Mouse (Mus musculus) gastrocnemius, postnatal 10 days (tissue): ENCODE measurements at regions not wholly inside any gene's neighbourhood (a gene's known extent, or its start where the extent isn't known, plus 50 kb on each side); places are given as distances from the start of the nearest gene placed in this dataset.
"Not testable (repeated sequence)": the region's sequence is repeated elsewhere in the genome, so short reads cannot be mapped to it uniquely, and the experiment has no call there.

ENCODE experiments used
- DNase-seq: peaks from one replicate; pipeline ENCODE4 v3.0.0; 2021; ENCODE audit warnings: mixed read lengths

DNA sequence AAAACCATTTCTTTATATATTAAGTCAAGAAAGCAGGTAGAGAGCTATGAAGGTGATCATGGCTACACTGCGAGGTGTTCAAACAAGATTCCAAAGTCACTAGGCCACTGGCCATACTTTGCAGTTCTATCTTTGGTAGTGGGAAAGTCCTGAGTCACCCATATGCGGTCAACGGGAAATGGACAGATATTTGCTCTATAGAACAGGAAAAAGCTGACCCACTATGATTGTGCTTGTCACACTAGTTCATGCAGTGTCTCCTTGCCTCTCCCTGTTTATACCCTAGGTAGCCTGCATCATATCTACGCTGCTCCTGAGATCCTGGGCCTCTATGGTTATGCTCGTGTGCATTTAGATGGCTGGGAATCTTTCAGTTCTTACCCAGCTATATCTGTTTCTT, 188.9 kb upstream of the Pfkp start:
- no peak for DNase-seq

DNA sequence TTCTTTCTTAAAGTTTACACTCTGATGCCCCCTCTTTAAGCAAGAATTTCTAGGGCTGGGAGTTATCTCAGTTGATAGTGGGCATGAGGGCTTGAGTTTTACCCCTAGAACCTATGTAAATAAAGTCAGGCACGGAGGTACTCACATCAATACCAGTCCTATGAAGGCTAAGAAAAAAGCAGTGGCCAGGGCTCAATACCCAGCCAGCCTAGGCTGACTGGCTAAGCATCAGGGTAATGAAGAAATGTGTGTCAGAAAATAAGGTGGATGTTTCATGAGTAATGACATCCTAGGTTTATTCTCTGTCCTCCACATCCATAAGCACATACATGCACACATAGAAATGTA, 188.5 kb upstream of the Pfkp start:
- no peak for DNase-seq

DNA sequence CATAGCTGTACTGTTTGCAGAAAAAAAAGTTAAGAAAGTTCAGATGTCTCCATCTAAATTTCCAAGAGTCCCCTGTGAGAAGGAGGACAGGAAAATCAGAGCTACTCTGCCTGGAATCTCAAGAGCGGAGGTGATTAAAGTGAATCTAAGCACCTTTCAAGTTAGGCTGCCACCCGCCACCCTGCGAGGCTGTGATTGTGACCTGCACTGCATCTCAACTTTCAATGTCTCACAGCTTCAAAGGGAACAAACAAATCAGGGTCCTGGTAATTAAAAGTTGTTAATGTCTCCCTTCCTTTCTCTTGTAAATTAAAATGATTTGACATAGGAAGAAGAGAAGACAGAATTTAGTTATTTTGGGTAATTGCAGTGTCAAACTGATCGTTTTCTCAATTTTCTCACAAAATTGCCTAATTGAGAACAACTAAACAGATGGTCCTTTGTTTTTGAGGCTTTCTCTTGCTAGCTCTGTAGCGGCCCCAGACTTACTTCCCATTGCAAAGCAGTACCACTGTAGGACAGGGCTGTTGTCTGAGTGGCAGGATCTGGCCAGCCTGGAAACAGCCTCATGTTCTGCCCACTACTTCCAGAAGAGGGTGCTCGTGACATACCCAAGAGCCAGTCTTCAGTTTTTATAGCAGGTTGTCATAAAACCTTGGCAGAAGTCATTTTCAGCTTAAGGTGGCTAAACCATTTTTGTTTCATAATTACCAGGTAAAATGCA, 187.9 kb upstream of the Pfkp start:
- DNase-seq: peak; percentile 5

DNA sequence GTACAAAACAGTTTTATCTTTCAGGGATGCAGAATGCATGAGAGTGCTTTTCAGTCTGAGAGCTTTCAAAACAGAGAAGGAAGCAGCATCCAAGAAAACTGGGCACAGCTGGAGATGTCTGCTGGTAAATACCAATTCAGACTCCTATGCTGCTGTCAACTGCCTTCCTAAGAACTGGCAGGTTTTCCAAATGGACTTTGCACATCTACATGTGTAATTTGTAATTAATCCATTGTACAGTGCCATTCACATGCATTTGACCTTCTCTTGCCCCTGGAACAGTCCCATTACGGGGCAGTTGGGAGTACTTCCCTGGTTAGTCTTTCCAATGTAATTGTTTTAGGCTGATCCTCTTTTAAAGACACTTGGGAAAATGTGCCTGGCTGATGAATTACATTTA, 181.3 kb upstream of the Pfkp start:
- no peak for DNase-seq

DNA sequence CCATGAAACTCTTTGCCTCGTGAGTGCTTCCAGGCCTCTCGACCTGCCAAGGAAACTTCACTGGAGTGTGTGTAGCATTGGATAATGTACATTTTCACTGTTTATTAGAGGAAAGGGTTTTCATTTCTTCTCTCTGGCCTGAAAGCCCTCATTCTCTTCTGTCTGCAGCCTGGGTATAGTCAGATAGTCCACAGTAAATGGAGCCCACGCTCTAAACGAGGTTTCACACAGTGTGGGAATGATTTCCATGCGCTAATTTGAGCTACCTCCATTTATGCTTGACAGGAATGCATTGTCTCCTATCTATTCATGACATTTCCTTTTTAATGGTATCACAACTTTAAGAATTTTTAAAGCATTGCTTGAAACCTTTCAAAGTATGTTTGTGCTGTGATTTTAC, 180.8 kb upstream of the Pfkp start:
- DNase-seq: no peak

DNA sequence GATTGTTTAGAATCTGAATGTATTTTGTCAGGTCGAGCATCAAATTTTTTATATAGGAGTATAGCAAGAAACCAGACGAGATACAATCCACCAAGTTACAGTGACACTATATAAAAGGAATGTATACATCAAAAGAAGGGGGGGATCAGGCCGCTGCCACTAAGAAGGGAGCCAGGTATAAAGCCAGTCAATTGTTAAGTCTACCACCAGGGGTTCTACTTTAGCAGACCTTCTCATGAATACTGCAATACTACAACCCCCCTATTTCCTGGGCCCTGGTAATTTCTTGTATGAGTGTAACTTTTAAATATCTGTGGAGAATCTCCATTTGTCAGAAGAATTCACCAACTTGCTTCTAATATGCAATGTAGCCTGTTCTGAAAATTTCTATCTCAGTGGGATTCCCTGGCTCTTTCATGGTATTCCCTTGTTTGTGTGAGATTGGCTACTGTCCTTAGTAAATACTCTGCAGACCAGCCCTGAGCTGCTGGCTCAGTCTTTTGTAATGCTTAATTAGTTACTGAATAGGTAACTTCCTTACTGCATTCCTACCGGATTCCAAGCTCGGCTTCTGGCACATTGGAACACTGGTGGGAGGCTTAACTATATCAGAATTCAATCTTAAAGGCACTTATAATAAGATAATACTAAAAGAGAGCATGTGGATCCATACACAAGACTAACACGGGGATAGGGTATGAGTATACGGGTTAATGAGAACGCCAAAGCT, 180.2 kb upstream of the Pfkp start:
- not testable (repeated sequence) for DNase-seq

DNA sequence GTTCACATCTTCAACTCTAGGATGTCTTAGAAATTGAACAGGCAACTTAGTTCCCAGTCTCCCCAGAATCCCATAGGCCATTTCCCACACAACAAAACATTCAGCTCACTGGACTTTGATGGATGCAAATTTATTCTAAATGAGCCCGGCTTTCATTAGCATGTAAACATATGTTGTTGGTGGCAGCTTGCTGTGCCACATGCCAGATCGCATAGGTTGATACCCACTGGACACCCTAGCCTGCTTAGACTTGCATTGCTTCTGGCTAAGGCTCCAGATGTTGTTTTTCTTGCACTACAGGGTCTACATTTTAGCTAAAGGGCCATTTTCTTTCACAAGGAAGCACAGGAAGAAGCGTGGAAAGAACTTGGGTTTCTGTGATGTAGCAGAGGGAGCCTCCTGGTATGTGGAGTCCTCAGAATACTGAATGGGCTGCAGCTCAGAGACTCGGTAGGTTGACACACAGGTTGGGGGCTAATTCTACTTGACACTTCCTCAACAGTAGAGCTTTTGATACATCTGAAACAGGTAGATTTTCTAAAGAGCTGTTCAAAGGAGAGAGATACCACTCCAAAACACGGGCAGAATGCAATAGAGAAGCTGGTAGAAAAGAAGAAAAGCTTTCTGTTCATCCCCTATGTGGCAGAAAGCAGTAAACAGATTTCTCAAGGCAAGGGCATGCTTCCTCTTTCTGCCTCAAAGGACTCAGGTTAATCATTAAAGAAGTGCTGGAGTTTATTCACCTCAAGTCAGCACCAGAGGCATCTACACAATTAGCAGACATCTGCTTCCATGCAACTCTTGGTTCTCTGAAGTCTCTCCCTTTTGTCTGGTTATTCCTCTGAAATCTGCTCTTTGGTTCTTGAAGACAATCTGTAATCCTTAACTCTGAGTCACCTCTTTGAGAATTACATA, 153.9 kb upstream of the Pfkp start:
- no peak for DNase-seq

DNA sequence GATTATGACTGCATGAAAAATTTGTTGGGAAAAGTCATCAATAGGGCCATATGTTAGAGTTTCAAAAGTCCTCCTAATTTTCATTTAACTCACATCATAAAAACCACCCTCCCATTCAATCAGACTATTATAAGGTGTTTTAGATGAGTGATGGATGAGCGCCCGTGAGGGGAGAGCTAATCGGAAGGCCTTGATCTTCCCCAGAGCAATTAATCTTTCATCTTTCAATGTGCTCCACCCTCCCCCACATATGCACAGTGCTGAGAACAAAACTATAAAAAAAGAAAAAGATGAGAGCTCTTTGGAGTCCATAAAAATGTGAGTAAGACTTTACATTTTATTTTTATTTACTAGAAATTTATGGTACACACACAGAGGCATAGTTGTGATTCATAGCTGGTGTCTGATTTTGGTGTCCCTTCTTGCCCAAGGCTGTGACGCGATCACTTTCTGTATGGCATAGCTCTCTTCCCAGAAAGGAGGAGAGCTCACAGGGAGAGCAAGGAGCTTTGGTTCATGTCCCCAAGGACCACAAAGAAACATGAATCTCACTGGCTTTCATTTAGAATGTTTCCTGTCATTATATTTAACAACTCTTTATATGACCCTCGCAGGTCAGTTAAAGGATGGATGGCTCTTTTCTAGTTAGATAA, 119.5 kb upstream of the Pfkp start:
- DNase-seq: no peak

DNA sequence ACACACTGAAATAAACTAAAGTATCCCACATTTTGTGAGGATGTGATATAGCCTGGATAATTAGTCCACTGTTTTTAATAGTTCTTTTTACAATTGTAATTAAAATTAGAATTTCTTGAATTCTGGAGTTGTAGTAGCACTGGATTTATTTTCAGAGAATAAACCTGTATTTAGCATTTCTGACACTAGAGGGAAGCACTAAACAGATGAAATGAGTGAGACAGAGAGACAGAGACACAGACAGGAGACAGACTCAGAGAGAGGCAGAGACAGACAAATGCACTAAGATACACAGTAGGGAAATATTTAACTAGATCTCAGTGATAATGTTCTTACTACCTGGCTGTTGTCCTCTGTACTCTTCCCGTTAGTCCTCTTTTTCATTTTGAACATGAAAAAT, 108.6 kb upstream of the Pfkp start:
- no peak for DNase-seq

DNA sequence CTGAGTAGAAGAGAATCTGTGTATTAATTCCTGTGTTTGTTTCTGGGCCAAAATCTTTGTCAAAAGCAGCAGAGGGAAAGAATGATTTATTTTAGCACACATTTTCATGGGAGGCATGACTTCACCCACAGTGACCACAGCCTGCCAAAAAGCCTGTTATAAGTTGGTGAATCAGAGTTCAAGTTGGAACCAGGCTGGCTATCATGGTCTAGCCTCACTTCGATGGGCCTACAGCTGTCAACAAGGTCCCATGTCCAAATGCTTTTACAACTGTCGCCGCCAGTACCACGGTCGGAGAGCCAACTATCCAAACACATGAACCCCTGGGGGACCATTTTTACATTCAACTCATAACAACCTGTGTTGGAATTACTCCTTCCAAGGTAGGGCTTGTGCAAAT, 103.0 kb upstream of the Pfkp start:
- DNase-seq: no peak

DNA sequence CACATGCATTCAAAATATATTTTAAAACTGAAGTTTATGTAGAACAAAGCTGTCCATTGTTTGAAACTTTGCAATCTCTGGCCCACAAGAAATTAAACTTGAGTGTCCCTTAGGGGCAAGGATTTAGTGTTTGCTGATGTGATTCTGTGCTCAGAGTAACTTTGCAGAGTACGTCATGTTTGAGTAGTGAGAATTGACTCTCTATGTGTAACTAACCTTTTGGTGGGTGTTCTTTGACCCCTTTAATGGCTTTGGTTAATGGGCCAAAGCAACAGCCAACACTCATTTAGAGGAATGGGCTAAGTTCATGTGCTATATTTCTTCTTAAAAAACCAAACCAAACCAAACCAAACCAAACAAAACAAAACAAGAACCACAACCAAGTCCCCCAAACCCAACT, 102.6 kb upstream of the Pfkp start:
- no peak for DNase-seq

DNA sequence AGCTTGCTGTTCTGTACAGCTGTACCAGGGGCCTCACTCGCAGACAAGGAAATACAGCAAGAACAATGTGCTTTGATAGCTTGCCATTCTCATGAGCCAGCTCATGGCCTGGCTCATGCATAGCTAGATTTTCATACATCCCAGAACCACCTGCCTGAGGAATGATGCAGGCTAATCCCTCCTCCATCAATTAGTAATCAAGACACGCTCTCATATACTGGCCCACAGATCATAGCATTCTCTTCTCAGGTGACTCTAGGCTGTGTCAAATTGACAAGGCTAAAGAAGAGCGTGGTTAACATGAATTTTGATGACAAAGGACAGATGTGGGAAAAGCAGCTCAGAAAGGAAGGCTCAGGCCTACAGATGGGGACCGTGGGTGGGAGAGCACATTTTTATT, 93.3 kb upstream of the Pfkp start:
- no peak for DNase-seq

DNA sequence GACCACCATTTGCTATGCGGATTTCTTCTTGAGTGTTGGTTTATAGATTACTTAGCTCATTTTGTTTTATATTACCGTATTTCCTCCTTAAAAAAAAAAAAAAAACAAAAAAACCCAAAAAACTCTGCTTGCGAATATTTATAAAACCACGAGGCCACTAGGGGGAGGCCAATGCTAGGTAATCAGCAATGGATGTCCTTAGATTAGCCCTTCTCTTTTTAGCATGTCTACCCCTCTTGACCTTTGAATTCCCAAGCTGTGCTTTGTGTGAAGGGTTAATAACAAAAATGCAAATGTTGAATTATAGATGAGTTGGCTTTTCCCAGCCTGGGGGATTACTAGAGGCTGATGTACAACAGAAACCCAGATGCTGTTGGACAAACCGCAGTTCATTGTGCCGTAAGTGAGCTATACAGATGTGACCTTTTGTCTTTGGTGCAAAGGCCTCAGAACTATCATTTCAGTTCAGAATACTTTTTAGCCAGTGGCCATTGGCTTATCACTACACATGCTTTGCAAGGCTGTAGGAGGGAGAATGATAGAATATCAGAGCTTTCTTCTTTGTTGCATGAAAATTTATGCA, 88.5 kb upstream of the Pfkp start:
- no peak for DNase-seq
